Mouse (Mus musculus): ENCODE results near the gene Gm10118. TPM values are rescaled to one million over a fixed set of nuclear protein-coding genes. Genes with fewer than 3 reads are reported as not detected.

Gm10118 gene
- polyA plus RNA-seq, 1 experiment from 2014 or later = not detected

Other genes with a start within 250 kb of the Gm10118 start
- gene Lrrtm3, start 162.8 kb upstream of the Gm10118 start, polyA plus RNA-seq (2016; fragmentation: Nextera tagmentation; extraction: Ambion mirVana) = 0.06 and 0.53 TPM in 2 replicates

Measured in limb, embryonic 10.5 days (tissue).